Mouse (Mus musculus): ENCODE results near the gene Hoxc8. TPM values are rescaled to one million over a fixed set of nuclear protein-coding genes. Genes with fewer than 3 reads are reported as not detected.

The Hoxc8 gene
- polyA plus RNA-seq (2021; fragmentation: Nextera tagmentation): not detected in 2 replicates
- long read RNA-seq, experiment 1: 0 reads
- long read RNA-seq, experiment 2: 0 reads

GRCm38 (mm10) chr15:102990461-102991397 lies at the start of gene Hoxc8:
Gene Hoxc8, plus strand, starts transcription at chr15:102990607.

GRCm38 (mm10) chr15:102954192-102955006 lies 36.0 kb upstream of the Hoxc8 start, which contains the start of gene Hoxc11:
Gene Hoxc11, plus strand, starts transcription at chr15:102954427.

GRCm38 (mm10) chr15:102966776-102967311 lies 23.6 kb upstream of the Hoxc8 start, which contains the start of gene Hoxc10:
Gene Hoxc10, plus strand, starts transcription at chr15:102966796.

GRCm38 (mm10) chr15:102967312-102967510 lies 23.2 kb upstream of the Hoxc8 start, which contains the start of gene Hoxc5:
Gene Hoxc5, plus strand, starts transcription at chr15:102967443.

DNA sequence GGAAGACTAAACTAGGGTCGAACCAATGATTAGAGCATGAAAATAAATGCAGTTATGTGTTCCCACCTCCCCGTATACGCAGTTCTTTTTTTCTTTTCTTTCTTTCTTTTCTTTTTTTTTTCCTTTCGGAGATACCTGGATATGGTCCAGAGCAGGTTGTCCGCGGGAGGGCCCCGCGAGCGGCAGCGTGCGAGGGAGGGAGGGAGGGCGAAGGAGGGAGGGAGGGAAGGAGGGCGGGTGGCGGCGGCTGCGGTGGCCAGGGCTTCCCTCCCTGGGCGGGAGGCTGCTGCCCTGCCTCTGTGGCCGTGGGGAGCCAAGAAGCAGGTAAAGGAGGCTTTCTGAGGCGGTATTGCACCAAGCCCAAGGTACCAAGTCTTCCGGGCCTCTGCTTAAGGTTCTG lies 14.2 kb upstream of the Hoxc8 start, which contains the start of gene Hoxc9:
Hoxc9 (plus strand) TSS at position 269 of the 400 bp plus-strand sequence.

DNA sequence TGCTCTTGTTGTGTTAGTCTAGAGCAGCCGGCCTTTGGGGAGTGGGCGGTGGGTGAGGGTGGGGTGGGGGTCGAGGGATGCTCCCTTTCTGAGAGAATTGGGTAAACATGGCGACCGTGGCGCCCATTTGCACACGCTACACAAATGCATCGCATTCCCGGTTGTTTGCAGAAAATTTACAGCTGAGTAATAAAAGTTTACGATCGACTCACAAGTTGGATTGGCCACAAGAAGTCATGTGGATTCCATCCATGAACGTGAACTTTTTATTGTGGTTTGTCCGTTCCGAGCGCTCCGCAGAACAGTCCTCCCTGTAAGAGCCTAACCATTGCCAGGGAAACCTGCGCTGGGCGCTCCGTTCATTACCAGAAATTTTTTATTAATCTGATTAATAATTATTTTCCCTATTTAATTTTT lies 7.5 kb downstream of the Hoxc8 start, which contains the start of gene Hoxc6:
Hoxc6 (plus strand) TSS at position 319 of the 417 bp plus-strand sequence.

GRCm38 (mm10) chr15:103018636-103019035 lies 28.2 kb downstream of the Hoxc8 start, which contains the start of gene Hoxc4:
Gene Hoxc4, plus strand, starts transcription at chr15:103018934.

Other genes starting within 250 kb of the Hoxc8 start
- gene Hoxc13, start 69.5 kb upstream of the Hoxc8 start, polyA plus RNA-seq (2021; fragmentation: Nextera tagmentation): not detected in 2 replicates
- not detected in 2 replicates for gene Hoxc12, start 53.9 kb upstream of the Hoxc8 start, polyA plus RNA-seq (2021; fragmentation: Nextera tagmentation)
- not detected in 2 replicates for gene Hoxc11, start 36.2 kb upstream of the Hoxc8 start, polyA plus RNA-seq (2021; fragmentation: Nextera tagmentation)
- not detected in 2 replicates for gene Hoxc10, start 23.8 kb upstream of the Hoxc8 start, polyA plus RNA-seq (2021; fragmentation: Nextera tagmentation)
- not detected in 2 replicates for gene Hoxc5, start 23.2 kb upstream of the Hoxc8 start, polyA plus RNA-seq (2021; fragmentation: Nextera tagmentation)
- not detected in 2 replicates for gene Hoxc9, start 14.2 kb upstream of the Hoxc8 start, polyA plus RNA-seq (2021; fragmentation: Nextera tagmentation)
- gene Hoxc6, start 7.7 kb downstream of the Hoxc8 start, polyA plus RNA-seq (2021; fragmentation: Nextera tagmentation): not detected in 2 replicates
- not detected in 2 replicates for gene Hoxc4, start 28.3 kb downstream of the Hoxc8 start, polyA plus RNA-seq (2021; fragmentation: Nextera tagmentation)
- gene Smug1, start 176.5 kb downstream of the Hoxc8 start, polyA plus RNA-seq (2021; fragmentation: Nextera tagmentation): 7.0 and 8.6 TPM in 2 replicates
- 74.5 and 90.8 TPM in 2 replicates for gene Cbx5, start 249.2 kb downstream of the Hoxc8 start, polyA plus RNA-seq (2021; fragmentation: Nextera tagmentation)
- 238 and 289 TPM in 2 replicates for gene Hnrnpa1, start 249.8 kb downstream of the Hoxc8 start, polyA plus RNA-seq (2021; fragmentation: Nextera tagmentation)